Mouse (Mus musculus): ENCODE measurements at regions not wholly inside any gene's neighbourhood (a gene's known extent, or its start where the extent isn't known, plus 50 kb on each side); places are given as distances from the start of the nearest gene placed in this dataset.

DNA sequence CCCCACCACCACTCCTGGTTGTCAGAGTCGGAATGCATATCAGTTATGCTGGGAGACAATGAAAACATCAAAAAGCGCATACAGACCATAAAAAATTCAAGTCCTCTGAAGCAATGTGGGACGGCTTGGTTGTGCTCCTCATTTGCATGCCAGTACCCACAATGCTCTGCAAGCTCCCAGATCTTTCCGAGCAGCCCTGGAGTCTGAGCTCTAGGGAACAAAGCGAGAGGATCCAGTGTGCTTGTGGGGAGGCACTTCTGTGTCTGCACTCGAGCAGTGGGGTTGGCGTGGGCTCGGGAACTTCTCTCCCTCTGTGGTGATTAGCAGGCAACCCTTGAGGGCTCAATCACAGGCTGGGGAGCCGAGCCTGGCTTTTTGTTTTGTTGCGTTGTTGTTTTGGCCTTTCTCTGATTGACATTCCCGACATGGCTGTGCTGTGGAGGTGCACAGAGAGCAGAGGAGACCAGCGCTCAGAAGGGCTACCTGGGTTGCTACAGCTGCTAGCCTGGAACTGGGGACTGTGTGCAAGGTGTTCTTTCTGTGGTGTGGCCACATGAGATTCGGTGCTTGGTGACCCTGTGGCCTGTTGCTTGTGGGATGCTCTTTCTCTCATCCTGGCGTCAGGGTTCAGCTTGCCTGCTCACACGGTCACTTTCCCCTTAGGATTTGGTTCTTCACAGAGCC, 66.1 kb upstream of the Habp2 start:
- H3K4me2 ChIP-seq (ENCODE audit: low read depth) = no peak overlapping the region
- H3K79me2 ChIP-seq (ENCODE audit: control insufficient read depth, insufficient read depth) = no peaks in the 10 kb centered on the region
- H3K4me3 ChIP-seq = no peak overlapping the region
- H3ac ChIP-seq (ENCODE audit: control insufficient read depth, insufficient read length) = no peak overlapping the region
- peaks cover 54% of the 10 kb centered on the region for H3K27me3 ChIP-seq (ENCODE audit: control insufficient read depth, insufficient read depth, insufficient read length)
- H3K36me3 ChIP-seq (ENCODE audit: control insufficient read depth, insufficient read depth) = no peaks in the 10 kb centered on the region
- TF ChIP-seq E2F4 (IDR thresholded peaks at IDR 0.05; ENCODE audit: insufficient read depth) (no peak), USF1 (IDR thresholded peaks at IDR 0.05; ENCODE audit: low read depth) (no peak), POLR2A (IDR thresholded peaks at IDR 0.05; ENCODE audit: insufficient read length, low read depth) (no peak)

- Histone ChIP-seq H3K79me2 (ENCODE audit: control insufficient read depth, insufficient read depth) (no peaks in the 10 kb centered on the region), H3K27me3 (ENCODE audit: control insufficient read depth, insufficient read depth, insufficient read length) (peaks cover 54% of the 10 kb centered on the region), H3K4me2 (ENCODE audit: low read depth) (no peak overlapping the region), H3K4me3 (no peak overlapping the region), H3ac (ENCODE audit: control insufficient read depth, insufficient read length) (no peak overlapping the region), H3K36me3 (ENCODE audit: control insufficient read depth, insufficient read depth) (no peaks in the 10 kb centered on the region)
- TF ChIP-seq SRF (IDR thresholded peaks at IDR 0.05; ENCODE audit: control insufficient read depth, insufficient read length, low read depth) (no peak), POLR2A (IDR thresholded peaks at IDR 0.05; ENCODE audit: insufficient read length, low read depth) (no peak), E2F4 (IDR thresholded peaks at IDR 0.05; ENCODE audit: insufficient read depth) (no peak), MYOG (IDR thresholded peaks at IDR 0.05; ENCODE audit: control insufficient read depth in 1 of 3, insufficient read depth in 1 of 3, insufficient read length in 2 of 3, low read depth in 2 of 3) (no peak), TCF12 (IDR thresholded peaks at IDR 0.05; ENCODE audit: insufficient read depth, poor library complexity, severe bottlenecking) (no peak), MAX (IDR thresholded peaks at IDR 0.05; ENCODE audit: low read depth) (no peak), CEBPB (IDR thresholded peaks at IDR 0.05; ENCODE audit: insufficient read depth, poor library complexity, severe bottlenecking) (no peak), USF1 (IDR thresholded peaks at IDR 0.05; ENCODE audit: low read depth) (no peak), MYOD1 (IDR thresholded peaks at IDR 0.05; ENCODE audit: control insufficient read depth in 1 of 3, insufficient read length in 2 of 3, low read depth in 2 of 3) (no peak), REST (IDR thresholded peaks at IDR 0.05; ENCODE audit: insufficient read depth, insufficient read length) (no peak), TCF3 (IDR thresholded peaks at IDR 0.05; ENCODE audit: insufficient read length, low read depth) (no peak), POLR2AphosphoS2 (IDR thresholded peaks at IDR 0.05; ENCODE audit: insufficient read length, low read depth) (no peak)
Observed at GRCm38 (mm10) chr19:56222496-56222895, 64.4 kb upstream of the Habp2 start.

DNA sequence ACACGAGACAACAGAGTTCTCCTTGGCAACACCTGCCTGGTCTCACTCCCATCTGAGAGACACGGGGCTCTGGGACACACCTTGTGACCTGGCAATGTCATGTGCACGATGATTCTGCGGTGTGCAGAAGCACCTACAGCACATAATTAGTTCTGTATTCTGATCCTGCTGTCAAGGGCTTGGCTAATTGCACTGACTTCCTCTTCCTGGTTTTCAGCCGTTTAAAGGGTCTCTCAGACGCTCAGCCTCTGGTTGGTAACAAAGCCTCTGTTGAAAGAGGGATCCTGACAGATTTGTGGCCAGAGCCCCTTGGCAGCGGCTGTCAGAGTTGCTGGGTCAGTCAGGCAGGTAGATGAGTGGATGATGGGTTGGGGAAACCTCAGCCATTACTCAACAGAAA, 61.9 kb upstream of the Habp2 start:
- no peak for TF ChIP-seq CEBPB (IDR thresholded peaks at IDR 0.05; ENCODE audit: insufficient read depth, poor library complexity, severe bottlenecking)
- TF ChIP-seq POLR2A (IDR thresholded peaks at IDR 0.05; ENCODE audit: insufficient read length, low read depth) = no peak
- TF ChIP-seq USF1 (IDR thresholded peaks at IDR 0.05; ENCODE audit: low read depth) = no peak
- no peak for TF ChIP-seq MYOG (IDR thresholded peaks at IDR 0.05; ENCODE audit: control insufficient read depth in 1 of 3, insufficient read depth in 1 of 3, insufficient read length in 2 of 3, low read depth in 2 of 3)
- no peak for TF ChIP-seq TCF3 (IDR thresholded peaks at IDR 0.05; ENCODE audit: insufficient read length, low read depth)
- no peak for TF ChIP-seq MYOD1 (IDR thresholded peaks at IDR 0.05; ENCODE audit: control insufficient read depth in 1 of 3, insufficient read length in 2 of 3, low read depth in 2 of 3)
- no peak for TF ChIP-seq E2F4 (IDR thresholded peaks at IDR 0.05; ENCODE audit: insufficient read depth)
- no peak for TF ChIP-seq MAX (IDR thresholded peaks at IDR 0.05; ENCODE audit: low read depth)
- TF ChIP-seq TCF12 (IDR thresholded peaks at IDR 0.05; ENCODE audit: insufficient read depth, poor library complexity, severe bottlenecking) = no peak
- TF ChIP-seq SRF (IDR thresholded peaks at IDR 0.05; ENCODE audit: control insufficient read depth, insufficient read length, low read depth) = no peak
- TF ChIP-seq POLR2AphosphoS2 (IDR thresholded peaks at IDR 0.05; ENCODE audit: insufficient read length, low read depth) = no peak
- no peak for TF ChIP-seq REST (IDR thresholded peaks at IDR 0.05; ENCODE audit: insufficient read depth, insufficient read length)
- Histone ChIP-seq H3K4me2 (ENCODE audit: low read depth) (no peak overlapping the region), H3K79me2 (ENCODE audit: control insufficient read depth, insufficient read depth) (no peaks in the 10 kb centered on the region), H3K27me3 (ENCODE audit: control insufficient read depth, insufficient read depth, insufficient read length) (peaks cover 40% of the 10 kb centered on the region), H3K36me3 (ENCODE audit: control insufficient read depth, insufficient read depth) (no peaks in the 10 kb centered on the region), H3ac (ENCODE audit: control insufficient read depth, insufficient read length) (no peak overlapping the region), H3K4me3 (no peak overlapping the region)

DNA sequence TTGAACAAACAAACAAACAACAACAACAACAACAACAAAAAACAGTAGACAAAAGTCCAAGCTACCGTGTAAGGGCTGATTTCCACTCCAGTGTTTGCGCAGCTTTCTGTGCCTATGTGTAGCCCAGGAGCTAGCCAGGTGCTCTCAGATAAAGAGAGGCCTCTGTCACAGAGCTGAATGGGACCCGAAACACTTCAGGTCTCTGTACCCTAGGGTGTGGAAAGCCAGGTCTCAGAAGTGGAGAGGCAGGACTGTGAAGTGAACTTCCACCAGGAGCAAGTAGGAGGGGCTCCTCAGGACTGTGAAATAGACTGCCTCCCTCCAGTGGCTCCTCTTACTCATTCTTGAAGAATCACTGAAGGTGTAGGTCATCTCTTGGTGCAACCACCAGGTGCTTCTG, 61.4 kb upstream of the Habp2 start:
- Histone ChIP-seq H3K4me3 (no peak overlapping the region), H3K27me3 (ENCODE audit: control insufficient read depth, insufficient read depth, insufficient read length) (peaks cover 37% of the 10 kb centered on the region), H3K4me2 (ENCODE audit: low read depth) (no peak overlapping the region), H3K36me3 (ENCODE audit: control insufficient read depth, insufficient read depth) (no peaks in the 10 kb centered on the region), H3K79me2 (ENCODE audit: control insufficient read depth, insufficient read depth) (no peaks in the 10 kb centered on the region), H3ac (ENCODE audit: control insufficient read depth, insufficient read length) (no peak overlapping the region)
- no peak for TF ChIP-seq POLR2AphosphoS2 (IDR thresholded peaks at IDR 0.05; ENCODE audit: insufficient read length, low read depth)
- TF ChIP-seq TCF3 (IDR thresholded peaks at IDR 0.05; ENCODE audit: insufficient read length, low read depth) = no peak
- TF ChIP-seq TCF12 (IDR thresholded peaks at IDR 0.05; ENCODE audit: insufficient read depth, poor library complexity, severe bottlenecking) = no peak
- no peak for TF ChIP-seq USF1 (IDR thresholded peaks at IDR 0.05; ENCODE audit: low read depth)
- TF ChIP-seq E2F4 (IDR thresholded peaks at IDR 0.05; ENCODE audit: insufficient read depth) = no peak
- TF ChIP-seq MYOD1 (IDR thresholded peaks at IDR 0.05; ENCODE audit: control insufficient read depth in 1 of 3, insufficient read length in 2 of 3, low read depth in 2 of 3) = no peak
- TF ChIP-seq MAX (IDR thresholded peaks at IDR 0.05; ENCODE audit: low read depth) = no peak
- TF ChIP-seq SRF (IDR thresholded peaks at IDR 0.05; ENCODE audit: control insufficient read depth, insufficient read length, low read depth) = no peak
- TF ChIP-seq CEBPB (IDR thresholded peaks at IDR 0.05; ENCODE audit: insufficient read depth, poor library complexity, severe bottlenecking) = no peak
- TF ChIP-seq POLR2A (IDR thresholded peaks at IDR 0.05; ENCODE audit: insufficient read length, low read depth) = no peak
- TF ChIP-seq REST (IDR thresholded peaks at IDR 0.05; ENCODE audit: insufficient read depth, insufficient read length) = no peak

GRCm38 (mm10) chr19:56228586-56228985, 58.4 kb upstream of the Habp2 start:
- TF ChIP-seq SRF (IDR thresholded peaks at IDR 0.05; ENCODE audit: control insufficient read depth, insufficient read length, low read depth) = no peak
- H3K27me3 ChIP-seq (ENCODE audit: control insufficient read depth, insufficient read depth, insufficient read length) = peaks cover 27% of the 10 kb centered on the region
- H3K4me2 ChIP-seq (ENCODE audit: low read depth) = no peak overlapping the region

More at GRCm38 (mm10) chr19:56228586-56228985, 58.4 kb upstream of the Habp2 start:
- Histone ChIP-seq H3K79me2 (ENCODE audit: control insufficient read depth, insufficient read depth) (no peaks in the 10 kb centered on the region), H3K36me3 (ENCODE audit: control insufficient read depth, insufficient read depth) (no peaks in the 10 kb centered on the region), H3K4me3 (no peak overlapping the region), H3ac (ENCODE audit: control insufficient read depth, insufficient read length) (no peak overlapping the region)

Data from myocyte (in vitro differentiated cells).